Mouse (Mus musculus) liver, adult 2 months (tissue): ENCODE data around the gene Wdtc1.

Experiments used
- CTCF ChIP-seq: fragments of 200-500 bp; IDR thresholded peaks from 2 replicates; pipeline ENCODE4 v1.5.1; 2011; ENCODE audit warnings: low read depth, low read length, control low read depth
- POLR2A ChIP-seq: fragments of 200-500 bp; IDR thresholded peaks from 2 replicates; pipeline ENCODE4 v1.6.1; 2011; ENCODE audit warnings: low read length, control low read depth; ENCODE audit not compliant: insufficient read depth; ENCODE audit errors: extremely low read depth

GRCm38 (mm10) chr4:133396079-133396478, 42.8 kb upstream of the Wdtc1 start:
- no peak for TF ChIP-seq CTCF
- no peak for TF ChIP-seq POLR2A
